Mouse (Mus musculus): ENCODE results near the gene Mmp25. TPM values are rescaled to one million over a fixed set of nuclear protein-coding genes. Genes with fewer than 3 reads are reported as not detected.

The Mmp25 gene
- polyA plus RNA-seq, 1 experiment from 2014 or later = 0.86 TPM

DNA sequence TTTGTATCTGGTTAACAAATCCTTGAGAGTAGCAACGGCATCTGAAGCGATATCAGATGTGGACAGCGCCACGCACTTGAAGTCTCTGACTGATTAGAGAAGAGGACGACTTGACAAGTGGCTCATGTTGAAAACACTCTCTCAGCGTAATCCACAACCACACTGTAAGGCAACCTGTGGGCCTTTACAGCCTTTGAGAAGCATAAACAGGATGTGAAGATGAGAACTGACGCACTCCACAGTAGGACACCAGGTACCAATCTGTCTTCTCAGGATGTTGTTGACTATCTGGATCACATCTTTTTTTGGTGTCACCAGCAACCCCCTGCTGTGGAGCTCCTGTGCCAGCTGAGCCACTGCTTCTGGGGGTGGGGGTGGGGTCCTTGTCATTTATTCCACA, 24.7 kb downstream of the Mmp25 start:
- no peak overlapping the region for H3K4me2 ChIP-seq

DNA sequence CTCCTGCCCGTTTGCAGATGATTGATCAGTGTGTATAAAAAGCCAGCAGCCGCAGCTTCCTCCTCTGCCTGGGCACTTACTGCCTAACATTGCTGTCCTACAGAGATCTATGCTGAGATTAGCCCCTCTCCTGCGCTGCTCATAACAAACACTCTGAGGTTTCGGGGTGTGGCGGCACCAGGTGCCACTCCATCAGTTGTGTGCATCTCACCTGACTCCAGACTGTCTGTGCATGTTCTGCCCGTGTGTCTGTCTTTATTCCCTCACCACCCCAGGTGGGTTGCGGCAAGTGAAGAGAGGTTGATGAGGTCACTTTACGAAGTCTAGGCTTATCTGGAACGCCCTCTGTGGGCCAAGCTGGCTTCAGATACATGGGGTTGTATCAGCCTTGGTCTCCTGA, 28.0 kb downstream of the Mmp25 start:
- H3K27me3 ChIP-seq (ENCODE audit: insufficient read depth, low read length) = 0 out of 2 replicates have a peak, but pooled peaks cover 12% of the 10 kb centered on the region

More for the DNA sequence above, 24.7 kb downstream of the Mmp25 start:
- 51% methylated on average over 7 of the region's 7 CpGs for WGBS
- no peak for TF ChIP-seq CTCF (IDR thresholded peaks at IDR 0.05; ENCODE audit: low read depth)
- Histone ChIP-seq H3K36me3 (ENCODE audit: insufficient read depth) (no peaks in the 10 kb centered on the region), H3K9ac (no peak overlapping the region), H3K4me3 (ENCODE audit: low read depth, low read length) (no peak overlapping the region), H3K9me3 (ENCODE audit: low read depth, low read length) (no peaks in the 10 kb centered on the region), H3K4me1 (ENCODE audit: insufficient read depth) (no peaks in the 10 kb centered on the region), H3K27me3 (ENCODE audit: insufficient read depth, low read length) (0 out of 2 replicates have a peak, but pooled peaks cover 12% of the 10 kb centered on the region), H3K27ac (ENCODE audit: low read depth) (no peak overlapping the region)
- no peak for ATAC-seq (ENCODE audit: insufficient read depth)
- DNase-seq = no peak

DNA sequence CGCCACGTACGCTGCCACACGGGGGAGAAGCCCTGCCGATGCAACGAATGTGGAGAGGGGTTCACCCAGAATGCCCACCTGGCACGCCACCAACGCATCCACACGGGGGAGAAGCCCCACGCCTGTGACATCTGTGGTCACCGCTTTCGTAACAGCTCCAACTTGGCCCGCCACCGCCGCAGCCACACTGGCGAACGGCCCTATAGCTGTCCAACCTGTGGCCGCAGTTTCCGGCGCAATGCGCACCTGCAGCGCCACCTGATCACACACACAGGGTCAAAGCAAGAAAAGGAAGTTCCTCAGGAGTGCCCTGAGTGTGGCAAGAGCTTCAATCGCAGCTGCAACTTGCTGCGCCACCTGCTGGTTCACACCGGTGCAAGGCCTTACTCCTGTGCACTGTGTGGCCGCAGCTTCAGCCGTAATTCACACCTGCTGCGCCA, 34.7 kb downstream of the Mmp25 start:
- 76% methylated on average over 28 of the region's 28 CpGs for WGBS
- Histone ChIP-seq H3K36me3 (ENCODE audit: insufficient read depth) (no peaks in the 10 kb centered on the region), H3K4me1 (ENCODE audit: insufficient read depth) (no peaks in the 10 kb centered on the region), H3K27me3 (ENCODE audit: insufficient read depth, low read length) (no peaks in the 10 kb centered on the region), H3K27ac (ENCODE audit: low read depth) (no peak overlapping the region), H3K4me2 (no peak overlapping the region), H3K9ac (no peak overlapping the region), H3K4me3 (ENCODE audit: low read depth, low read length) (no peak overlapping the region), H3K9me3 (ENCODE audit: low read depth, low read length) (no peaks in the 10 kb centered on the region)
- TF ChIP-seq CTCF (IDR thresholded peaks at IDR 0.05; ENCODE audit: low read depth) = peak; percentile 83
- DNase-seq (peak; percentile 79), ATAC-seq (ENCODE audit: insufficient read depth) (peak; percentile 80; the same call in 1 of the 2 replicates)

More for the DNA sequence above, 28.0 kb downstream of the Mmp25 start:
- no peak overlapping the region for H3K27ac ChIP-seq (ENCODE audit: low read depth)
- no peaks in the 10 kb centered on the region for H3K9me3 ChIP-seq (ENCODE audit: low read depth, low read length)
- no peak for TF ChIP-seq CTCF (IDR thresholded peaks at IDR 0.05; ENCODE audit: low read depth)
- ATAC-seq (ENCODE audit: insufficient read depth) (no peak), DNase-seq (no peak)
- 30% methylated on average over 9 of the region's 9 CpGs for WGBS
- no peaks in the 10 kb centered on the region for H3K36me3 ChIP-seq (ENCODE audit: insufficient read depth)
- no peak overlapping the region for H3K9ac ChIP-seq
- H3K4me2 ChIP-seq = no peak overlapping the region
- no peak overlapping the region for H3K4me3 ChIP-seq (ENCODE audit: low read depth, low read length)
- no peaks in the 10 kb centered on the region for H3K4me1 ChIP-seq (ENCODE audit: insufficient read depth)

DNA sequence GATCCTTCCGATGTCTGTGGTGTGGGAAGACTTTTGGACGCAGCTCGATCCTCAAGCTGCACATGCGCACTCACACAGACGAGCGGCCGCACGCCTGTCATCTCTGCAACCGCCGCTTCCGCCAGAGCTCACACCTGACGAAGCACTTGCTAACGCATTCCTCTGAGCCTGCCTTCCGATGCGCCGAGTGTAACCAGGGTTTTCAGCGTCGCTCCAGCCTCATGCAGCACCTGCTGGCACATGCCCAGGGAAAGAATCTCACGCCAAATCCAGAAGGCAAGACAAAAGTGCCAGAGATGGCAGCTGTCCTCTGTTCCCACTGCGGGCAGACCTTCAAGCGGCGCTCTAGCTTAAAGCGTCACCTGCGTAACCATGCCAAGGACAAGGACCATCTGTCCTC, 35.5 kb downstream of the Mmp25 start:
- 82% methylated on average over 24 of the region's 24 CpGs for WGBS
- H3K27ac ChIP-seq (ENCODE audit: low read depth) = no peak overlapping the region
- no peak overlapping the region for H3K9ac ChIP-seq
- H3K36me3 ChIP-seq (ENCODE audit: insufficient read depth) = no peaks in the 10 kb centered on the region
- ATAC-seq (ENCODE audit: insufficient read depth) (no peak), DNase-seq (no peak)
- H3K9me3 ChIP-seq (ENCODE audit: low read depth, low read length) = no peaks in the 10 kb centered on the region
- no peaks in the 10 kb centered on the region for H3K27me3 ChIP-seq (ENCODE audit: insufficient read depth, low read length)
- H3K4me2 ChIP-seq = no peak overlapping the region
- no peaks in the 10 kb centered on the region for H3K4me1 ChIP-seq (ENCODE audit: insufficient read depth)
- TF ChIP-seq CTCF (IDR thresholded peaks at IDR 0.05; ENCODE audit: low read depth) = no peak
- no peak overlapping the region for H3K4me3 ChIP-seq (ENCODE audit: low read depth, low read length)

DNA sequence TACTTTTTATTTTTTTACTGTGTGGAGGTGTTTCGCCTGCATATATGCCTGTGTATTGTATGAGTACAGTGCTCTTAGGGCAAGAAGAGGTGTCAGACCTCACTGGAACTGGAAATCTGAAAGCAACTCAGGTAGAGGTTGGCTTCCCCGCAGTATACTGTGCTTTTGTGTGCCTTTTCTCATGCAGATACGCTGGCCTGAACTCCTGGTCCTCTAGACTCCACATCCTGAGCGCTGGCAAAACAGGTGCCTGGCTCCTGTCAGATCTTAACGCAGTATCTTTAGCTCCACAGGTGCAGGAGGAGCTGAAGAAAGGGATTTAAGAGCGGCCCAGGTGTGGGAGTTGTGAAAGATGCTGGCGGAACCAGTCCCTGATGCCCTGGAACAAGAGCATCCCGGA, 39.9 kb downstream of the Mmp25 start:
- TF ChIP-seq CTCF (IDR thresholded peaks at IDR 0.05; ENCODE audit: low read depth) = no peak
- H3K4me2 ChIP-seq = no peak overlapping the region
- no peak overlapping the region for H3K4me3 ChIP-seq (ENCODE audit: low read depth, low read length)
- ATAC-seq (ENCODE audit: insufficient read depth) (no peak), DNase-seq (no peak)
- 80% methylated on average over 8 of the region's 8 CpGs for WGBS
- H3K27me3 ChIP-seq (ENCODE audit: insufficient read depth, low read length) = no peaks in the 10 kb centered on the region
- no peaks in the 10 kb centered on the region for H3K9me3 ChIP-seq (ENCODE audit: low read depth, low read length)
- H3K36me3 ChIP-seq (ENCODE audit: insufficient read depth) = no peaks in the 10 kb centered on the region
- no peaks in the 10 kb centered on the region for H3K4me1 ChIP-seq (ENCODE audit: insufficient read depth)
- no peak overlapping the region for H3K27ac ChIP-seq (ENCODE audit: low read depth)
- H3K9ac ChIP-seq = no peak overlapping the region

DNA sequence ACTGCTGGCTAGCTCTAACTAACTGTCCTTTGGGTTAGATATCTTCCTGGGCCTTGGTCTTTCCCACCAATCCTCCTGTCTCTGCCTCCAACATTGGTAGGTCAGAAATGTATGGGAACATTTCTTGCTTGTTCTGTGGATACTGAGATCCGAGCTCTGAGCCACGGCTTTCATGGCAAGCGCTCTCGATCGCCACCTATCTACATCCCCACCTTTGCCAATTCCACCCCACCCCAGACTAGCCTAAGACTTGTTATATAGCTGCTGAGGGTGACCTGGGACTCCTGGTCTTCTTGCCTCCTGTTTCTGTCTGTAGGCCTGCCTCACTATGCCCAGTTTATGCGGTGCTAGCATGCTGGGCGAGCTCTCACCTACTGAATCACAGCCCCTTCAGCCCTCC, 40.7 kb downstream of the Mmp25 start:
- Histone ChIP-seq H3K4me2 (no peak overlapping the region), H3K9me3 (ENCODE audit: low read depth, low read length) (no peaks in the 10 kb centered on the region), H3K4me3 (ENCODE audit: low read depth, low read length) (no peak overlapping the region), H3K4me1 (ENCODE audit: insufficient read depth) (0 out of 2 replicates have a peak, but pooled peaks cover 5% of the 10 kb centered on the region), H3K27me3 (ENCODE audit: insufficient read depth, low read length) (no peaks in the 10 kb centered on the region), H3K27ac (ENCODE audit: low read depth) (no peak overlapping the region), H3K9ac (no peak overlapping the region), H3K36me3 (ENCODE audit: insufficient read depth) (no peaks in the 10 kb centered on the region)
- no peak for ATAC-seq (ENCODE audit: insufficient read depth)
- no peak for TF ChIP-seq CTCF (IDR thresholded peaks at IDR 0.05; ENCODE audit: low read depth)
- WGBS = 69% methylated on average over 7 of the region's 7 CpGs
- no peak for DNase-seq

DNA sequence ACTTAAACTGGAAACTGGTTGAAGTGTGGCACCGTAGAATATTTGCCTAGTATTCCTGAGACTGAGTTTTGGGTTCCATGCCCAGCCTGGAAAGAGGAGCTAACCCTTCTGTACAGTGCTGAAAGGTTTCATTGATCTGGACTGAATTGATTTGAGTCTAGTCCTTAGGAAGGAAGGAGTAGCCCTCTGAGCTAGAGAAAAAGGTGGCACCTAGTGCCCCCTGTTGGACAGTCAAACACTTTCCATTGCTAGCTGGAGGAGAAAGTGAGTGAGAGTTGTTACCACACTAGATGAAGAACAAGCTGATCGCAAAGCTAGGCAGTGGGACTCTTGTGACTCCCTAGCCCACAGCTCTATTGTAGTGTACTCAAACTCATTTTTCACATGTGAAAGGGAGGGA, 41.5 kb downstream of the Mmp25 start:
- no peaks in the 10 kb centered on the region for H3K9me3 ChIP-seq (ENCODE audit: low read depth, low read length)
- WGBS = 67% methylated on average over 2 of the region's 2 CpGs
- peak; percentile 63 for TF ChIP-seq CTCF (IDR thresholded peaks at IDR 0.05; ENCODE audit: low read depth)
- H3K27me3 ChIP-seq (ENCODE audit: insufficient read depth, low read length) = no peaks in the 10 kb centered on the region
- no peak overlapping the region for H3K9ac ChIP-seq
- 0 out of 2 replicates have a peak, but pooled peaks cover 5% of the 10 kb centered on the region for H3K4me1 ChIP-seq (ENCODE audit: insufficient read depth)
- H3K36me3 ChIP-seq (ENCODE audit: insufficient read depth) = no peaks in the 10 kb centered on the region
- no peak for ATAC-seq (ENCODE audit: insufficient read depth)
- peak; percentile 68 for DNase-seq
- H3K4me2 ChIP-seq = no peak overlapping the region
- H3K4me3 ChIP-seq (ENCODE audit: low read depth, low read length) = no peak overlapping the region
- H3K27ac ChIP-seq (ENCODE audit: low read depth) = no peak overlapping the region

DNA sequence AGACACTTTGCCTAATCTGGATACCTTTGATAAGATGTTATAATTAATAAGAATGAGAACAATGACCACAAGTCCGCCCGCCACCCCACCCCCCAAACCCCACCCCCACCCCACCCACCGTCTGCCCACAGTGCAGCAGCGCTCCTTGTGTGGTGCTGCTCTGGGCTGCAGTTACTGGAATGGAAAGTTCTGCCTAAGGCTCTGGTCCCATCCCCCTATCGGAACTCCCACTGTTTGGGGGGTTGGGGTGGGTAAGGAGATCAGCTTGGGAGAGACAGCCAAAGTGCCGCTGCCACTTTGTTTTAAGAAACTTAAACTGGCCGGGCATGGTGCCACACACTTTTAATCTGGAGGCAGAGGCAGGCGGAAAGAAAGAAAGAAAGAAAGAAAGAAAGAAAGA, 42.0 kb downstream of the Mmp25 start:
- Histone ChIP-seq H3K4me1 (ENCODE audit: insufficient read depth) (0 out of 2 replicates have a peak, but pooled peaks cover 5% of the 10 kb centered on the region), H3K4me2 (no peak overlapping the region), H3K27ac (ENCODE audit: low read depth) (no peak overlapping the region), H3K27me3 (ENCODE audit: insufficient read depth, low read length) (no peaks in the 10 kb centered on the region), H3K9me3 (ENCODE audit: low read depth, low read length) (no peaks in the 10 kb centered on the region), H3K9ac (no peak overlapping the region), H3K36me3 (ENCODE audit: insufficient read depth) (no peaks in the 10 kb centered on the region), H3K4me3 (ENCODE audit: low read depth, low read length) (no peak overlapping the region)
- TF ChIP-seq CTCF (IDR thresholded peaks at IDR 0.05; ENCODE audit: low read depth) = no peak
- DNase-seq (no peak), ATAC-seq (ENCODE audit: insufficient read depth) (no peak)
- WGBS = 38% methylated on average over 8 of the region's 8 CpGs

Measured in lung, embryonic 14.5 days (tissue).